Mouse (Mus musculus): ENCODE measurements around the gene Yipf4. TPM values are rescaled to one million over a fixed set of nuclear protein-coding genes. Genes with fewer than 3 reads are reported as not detected.

Yipf4 gene
- polyA plus RNA-seq, 1 experiment from 2014 or later: 67.3 TPM

GRCm38 (mm10) chr17:74527729-74528607 is 38.7 kb downstream of the Yipf4 start, which contains the start of gene Birc6:
Birc6 (plus strand) TSS chr17:74528295.
- H3K4me3 ChIP-seq: peak within 1 kb of the TSS; percentile 99
- H3K9ac ChIP-seq: peak within 1 kb of the TSS; percentile 98
- under 1% methylated on average over 60 of the region's 71 CpGs for whole genome bisulfite sequencing
- H3K4me1 ChIP-seq (replicated peaks): peaks cover 27% of the 10 kb centered on the region
- no peaks in the 10 kb centered on the region for H3K36me3 ChIP-seq
- no peaks in the 10 kb centered on the region for H3K9me3 ChIP-seq
- H3K27ac ChIP-seq (replicated peaks): peak within 1 kb of the TSS; percentile 97
- ATAC-seq (ENCODE audit: low read depth): peak; percentile 98
- no peaks in the 10 kb centered on the region for H3K27me3 ChIP-seq
- H3K4me2 ChIP-seq: peak within 1 kb of the TSS; percentile 62

GRCm38 (mm10) chr17:74528648-74529532 is 39.6 kb downstream of the Yipf4 start:
- WGBS: under 1% methylated on average over 71 of the region's 72 CpGs
- no peaks in the 10 kb centered on the region for H3K9me3 ChIP-seq
- H3K27ac ChIP-seq (replicated peaks): peak overlapping the region; percentile 97
- no peaks in the 10 kb centered on the region for H3K27me3 ChIP-seq
- H3K9ac ChIP-seq: peak overlapping the region; percentile 98
- H3K4me3 ChIP-seq: peak overlapping the region; percentile 99
- peak overlapping the region; percentile 61 for H3K4me2 ChIP-seq
- H3K4me1 ChIP-seq (replicated peaks): peaks cover 27% of the 10 kb centered on the region
- peak; percentile 66; the same call in 1 of the 2 replicates for ATAC-seq (ENCODE audit: low read depth)
- H3K36me3 ChIP-seq: no peaks in the 10 kb centered on the region

- Histone ChIP-seq H3K4me2 (peak overlapping the region; percentile 61), H3K36me3 (no peaks in the 10 kb centered on the region), H3K27me3 (no peaks in the 10 kb centered on the region), H3K4me1 (replicated peaks) (peaks cover 27% of the 10 kb centered on the region), H3K27ac (replicated peaks) (peak overlapping the region; percentile 97; the same call in 1 of the 2 replicates), H3K9ac (peak overlapping the region; percentile 98), H3K4me3 (peak overlapping the region; percentile 99), H3K9me3 (no peaks in the 10 kb centered on the region)
- no peak for ATAC-seq (ENCODE audit: low read depth)
- WGBS: 21% methylated on average over 3 of the region's 3 CpGs
These were observed 40.2 kb downstream of the Yipf4 start for GRCm38 (mm10) chr17:74529533-74529824.

- WGBS: over 99% methylated on average over 4 of the region's 4 CpGs
These were observed 45.7 kb downstream of the Yipf4 start for GRCm38 (mm10) chr17:74534971-74535370.

GRCm38 (mm10) chr17:74537526-74537925 is 48.2 kb downstream of the Yipf4 start:
- Histone ChIP-seq H3K27ac (replicated peaks) (no peak overlapping the region), H3K4me1 (replicated peaks) (no peaks in the 10 kb centered on the region), H3K27me3 (no peaks in the 10 kb centered on the region), H3K9ac (no peak overlapping the region), H3K36me3 (no peaks in the 10 kb centered on the region), H3K4me3 (no peak overlapping the region), H3K9me3 (no peaks in the 10 kb centered on the region), H3K4me2 (no peak overlapping the region)
- 83% methylated on average over 1 of the region's 1 CpGs for whole genome bisulfite sequencing
- no peak for ATAC-seq (ENCODE audit: low read depth)

More at GRCm38 (mm10) chr17:74534971-74535370, 45.7 kb downstream of the Yipf4 start:
- H3K4me3 ChIP-seq: no peak overlapping the region
- ATAC-seq (ENCODE audit: low read depth): no peak
- peaks cover 9% of the 10 kb centered on the region for H3K4me1 ChIP-seq (replicated peaks)
- H3K9ac ChIP-seq: no peak overlapping the region
- H3K27me3 ChIP-seq: no peaks in the 10 kb centered on the region
- no peaks in the 10 kb centered on the region for H3K9me3 ChIP-seq
- no peak overlapping the region for H3K4me2 ChIP-seq
- no peaks in the 10 kb centered on the region for H3K36me3 ChIP-seq
- H3K27ac ChIP-seq (replicated peaks): no peak overlapping the region

GRCm38 (mm10) chr17:74543615-74544014 is 54.3 kb downstream of the Yipf4 start:
- Histone ChIP-seq H3K9ac (no peak overlapping the region), H3K36me3 (peaks cover 37% of the 10 kb centered on the region), H3K9me3 (no peaks in the 10 kb centered on the region), H3K27me3 (no peaks in the 10 kb centered on the region), H3K4me1 (replicated peaks) (no peaks in the 10 kb centered on the region), H3K4me2 (no peak overlapping the region), H3K4me3 (no peak overlapping the region), H3K27ac (replicated peaks) (no peak overlapping the region)
- 92% methylated on average over 2 of the region's 2 CpGs for WGBS
- ATAC-seq (ENCODE audit: low read depth): no peak

Other genes with a start within 250 kb of the Yipf4 start
- gene Memo1, start 194.0 kb upstream of the Yipf4 start, polyA plus RNA-seq (2015; fragmentation: Nextera tagmentation; extraction: Ambion mirVana): 64.8 and 67.3 TPM in 2 replicates
- gene Dpy30, start 165.5 kb upstream of the Yipf4 start, polyA plus RNA-seq (2015; fragmentation: Nextera tagmentation; extraction: Ambion mirVana): 228 and 239 TPM in 2 replicates
- 36.8 and 38.4 TPM in 2 replicates for gene Spast, start 150.5 kb upstream of the Yipf4 start, polyA plus RNA-seq (2015; fragmentation: Nextera tagmentation; extraction: Ambion mirVana)
- gene Slc30a6, start 93.9 kb upstream of the Yipf4 start, polyA plus RNA-seq (2015; fragmentation: Nextera tagmentation; extraction: Ambion mirVana): 31.2 and 32.8 TPM in 2 replicates
- gene Nlrc4, start 30.4 kb upstream of the Yipf4 start, polyA plus RNA-seq (2015; fragmentation: Nextera tagmentation; extraction: Ambion mirVana): 0.33 and 0.44 TPM in 2 replicates
- gene Birc6, start 38.8 kb downstream of the Yipf4 start, polyA plus RNA-seq (2015; fragmentation: Nextera tagmentation; extraction: Ambion mirVana): 95.3 and 99.1 TPM in 2 replicates
- 18.0 and 18.9 TPM in 2 replicates for gene Ttc27, start 228.2 kb downstream of the Yipf4 start, polyA plus RNA-seq (2015; fragmentation: Nextera tagmentation; extraction: Ambion mirVana)

Measured in neural tube, embryonic 13.5 days (tissue).